Mouse (Mus musculus) myocyte (in vitro differentiated cells): ENCODE measurements around the gene Antxr1.

Experiments used
- CEBPB ChIP-seq: IDR thresholded peaks from 2 replicates; pipeline ENCODE4 v1.6.1; 2011; ENCODE audit warnings: mild to moderate bottlenecking, moderate library complexity; ENCODE audit not compliant: poor library complexity, insufficient read depth, severe bottlenecking
- E2F4 ChIP-seq: IDR thresholded peaks from one replicate; pipeline ENCODE4 v1.6.1; 2011; ENCODE audit warnings: mild to moderate bottlenecking, control low read depth, moderate library complexity; ENCODE audit not compliant: insufficient read depth
- MAX ChIP-seq: IDR thresholded peaks from one replicate; pipeline ENCODE4 v1.6.1; 2011; ENCODE audit warnings: low read depth, mild to moderate bottlenecking, control low read depth
- MYOG ChIP-seq, 3 experiments: IDR thresholded peaks; one replicate each; pipeline ENCODE4 v1.6.1; 2011; ENCODE audit warnings: control low read depth in 2 of 3, low read depth in 2 of 3, mild to moderate bottlenecking in 2 of 3; ENCODE audit not compliant: insufficient read length in 2 of 3, control insufficient read depth in 1 of 3, insufficient read depth in 1 of 3
- POLR2A ChIP-seq: IDR thresholded peaks from one replicate; pipeline ENCODE4 v1.6.1; 2011; ENCODE audit warnings: low read depth, mild to moderate bottlenecking, control low read depth, moderate library complexity; ENCODE audit not compliant: insufficient read length
- TCF12 ChIP-seq: IDR thresholded peaks from one replicate; pipeline ENCODE4 v1.6.1; 2011; ENCODE audit warnings: mild to moderate bottlenecking, control low read depth; ENCODE audit not compliant: poor library complexity, insufficient read depth, severe bottlenecking
- USF1 ChIP-seq: IDR thresholded peaks from one replicate; pipeline ENCODE4 v1.6.1; 2011; ENCODE audit warnings: low read depth, mild to moderate bottlenecking, control low read depth, moderate library complexity

GRCm38 (mm10) chr6:87335935-87336295 is 294 bp upstream of the Antxr1 start:
- TF ChIP-seq USF1 = no peak
- no peak for TF ChIP-seq POLR2A
- TF ChIP-seq MAX = no peak
- TF ChIP-seq TCF12 = no peak
- no peak for TF ChIP-seq E2F4
- TF ChIP-seq CEBPB = no peak
- TF ChIP-seq MYOG (IDR thresholded peaks at IDR 0.05; ENCODE audit: control insufficient read depth in 1 of 3, insufficient read depth in 1 of 3, insufficient read length in 2 of 3, low read depth in 2 of 3) = no peak
